Mouse (Mus musculus) brain, embryonic 14.5 days (tissue): ENCODE measurements around the gene Memo1.

Experiments
- CTCF ChIP-seq: fragments of 200-500 bp; IDR thresholded peaks from 2 replicates; pipeline ENCODE4 v1.5.1; 2012; ENCODE audit warnings: inconsistent platforms, mild to moderate bottlenecking, moderate library complexity, borderline replicate concordance; ENCODE audit not compliant: insufficient read depth, insufficient read length; ENCODE audit errors: extremely low read depth
- POLR2A ChIP-seq: fragments of 200-500 bp; IDR thresholded peaks from 2 replicates; pipeline ENCODE4 v1.6.1; 2012; ENCODE audit warnings: mild to moderate bottlenecking, inconsistent platforms, borderline replicate concordance; ENCODE audit not compliant: poor library complexity, insufficient read depth, insufficient read length, severe bottlenecking; ENCODE audit errors: extremely low read depth

GRCm38 (mm10) chr17:74264333-74265155 lies 30.8 kb downstream of the Memo1 start:
- TF ChIP-seq POLR2A: no peak
- no peak for TF ChIP-seq CTCF
